Mouse (Mus musculus): ENCODE results near the gene Slc25a11. TPM values are rescaled to one million over a fixed set of nuclear protein-coding genes. Genes with fewer than 3 reads are reported as not detected.

Slc25a11 gene
- polyA plus RNA-seq (2016; fragmentation: Nextera tagmentation; extraction: Ambion mirVana), result 159 and 160 TPM in 2 replicates

DNA sequence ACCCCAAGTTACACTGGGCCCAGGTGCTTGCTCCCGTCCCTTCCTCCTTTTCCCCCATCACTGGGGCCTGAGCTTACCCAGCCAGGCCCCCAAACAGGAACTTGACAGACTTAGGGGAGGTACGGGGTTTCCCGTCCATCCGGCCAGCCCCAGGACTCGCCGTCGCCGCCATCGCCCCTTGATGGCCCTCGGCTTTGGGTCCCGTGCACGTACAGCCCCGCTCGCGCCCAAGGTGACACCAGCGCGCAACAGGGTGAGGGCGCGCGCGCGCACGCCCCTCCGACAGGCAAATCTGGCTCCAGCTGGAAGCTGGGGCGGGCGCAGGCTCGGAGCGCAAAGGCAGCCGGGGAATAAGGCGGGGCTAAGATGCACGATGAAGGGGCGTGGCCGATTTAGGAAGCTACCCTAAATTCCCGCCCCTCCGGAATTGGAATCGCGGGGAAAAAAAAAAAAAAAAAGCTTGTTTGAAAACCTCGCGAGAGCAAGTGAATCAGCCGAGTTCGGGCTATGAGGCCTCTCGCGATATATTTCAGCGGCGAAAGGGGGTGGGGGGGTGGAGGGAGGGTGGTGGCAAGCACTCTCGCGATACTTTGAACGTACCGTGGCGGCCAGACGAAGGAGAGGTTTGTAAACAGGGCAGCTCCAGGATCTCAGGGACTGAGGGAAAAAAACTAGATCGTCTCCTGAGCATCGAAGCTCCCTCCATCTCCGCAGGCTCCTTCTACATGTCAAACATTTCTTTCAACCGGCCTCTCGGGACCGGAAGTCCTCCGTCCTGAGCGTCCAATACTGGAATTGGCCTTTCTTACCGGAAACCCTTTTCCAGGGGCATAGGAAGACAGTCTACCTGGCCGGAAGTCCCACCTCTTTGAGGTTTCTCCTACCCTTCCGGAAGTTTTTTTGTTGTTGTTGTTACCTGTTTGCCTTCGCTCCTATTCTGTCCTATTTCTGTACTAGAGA is at the start of gene Slc25a11, which contains the start of gene Rnf167:
Slc25a11 (minus strand) TSS at position 789 of the 960 bp plus-strand sequence.
Rnf167 (plus strand) TSS at position 545 of the 960 bp plus-strand sequence.
- peak; percentile 79 for ATAC-seq (ENCODE audit: insufficient number of reproducible peaks, insufficient read depth, low FRiP score, low TSS enrichment)
- peak within 1 kb of the TSS; percentile 88 for H3K9ac ChIP-seq
- peak within 1 kb of the TSS; percentile 94 for H3K27ac ChIP-seq
- H3K4me2 ChIP-seq (replicated peaks), result peak within 1 kb of the TSS; percentile 98
- WGBS, result under 1% methylated on average over 63 of the region's 63 CpGs
- no peaks in the 10 kb centered on the region for H3K27me3 ChIP-seq
- no peaks in the 10 kb centered on the region for H3K9me3 ChIP-seq
- H3K36me3 ChIP-seq, result peaks cover 64% of the 10 kb centered on the region
- peaks cover 31% of the 10 kb centered on the region for H3K4me1 ChIP-seq
- H3K4me3 ChIP-seq, result peak within 1 kb of the TSS; percentile 81

DNA sequence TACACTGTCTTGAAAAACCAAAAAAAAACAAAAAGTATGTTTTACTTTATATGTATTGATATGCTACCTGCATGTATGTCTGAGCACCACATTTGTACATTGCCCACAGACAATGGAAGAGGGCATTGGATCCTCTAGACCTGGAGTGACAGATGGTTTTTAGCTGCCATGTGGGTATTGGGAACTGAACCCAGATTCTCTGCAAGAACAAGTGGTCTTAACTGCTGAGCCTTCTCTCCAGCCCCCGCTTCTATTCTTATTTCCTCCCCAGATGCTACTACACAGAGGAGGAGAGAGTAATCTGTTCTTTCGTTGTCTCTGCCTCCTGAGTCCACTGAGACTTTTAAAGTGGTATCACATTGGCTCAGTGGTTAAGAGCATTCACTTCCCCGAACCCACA is 46.2 kb upstream of the Slc25a11 start:
- Histone ChIP-seq H3K36me3 (no peaks in the 10 kb centered on the region), H3K9ac (no peak overlapping the region), H3K27ac (no peak overlapping the region), H3K4me3 (no peak overlapping the region), H3K4me1 (peaks cover 4% of the 10 kb centered on the region; the same call in 1 of the 2 replicates), H3K27me3 (no peaks in the 10 kb centered on the region), H3K4me2 (replicated peaks) (no peak overlapping the region), H3K9me3 (no peaks in the 10 kb centered on the region)
- 66% methylated on average over 3 of the region's 3 CpGs for WGBS
- no peak for ATAC-seq (ENCODE audit: insufficient number of reproducible peaks, insufficient read depth, low FRiP score, low TSS enrichment)

DNA sequence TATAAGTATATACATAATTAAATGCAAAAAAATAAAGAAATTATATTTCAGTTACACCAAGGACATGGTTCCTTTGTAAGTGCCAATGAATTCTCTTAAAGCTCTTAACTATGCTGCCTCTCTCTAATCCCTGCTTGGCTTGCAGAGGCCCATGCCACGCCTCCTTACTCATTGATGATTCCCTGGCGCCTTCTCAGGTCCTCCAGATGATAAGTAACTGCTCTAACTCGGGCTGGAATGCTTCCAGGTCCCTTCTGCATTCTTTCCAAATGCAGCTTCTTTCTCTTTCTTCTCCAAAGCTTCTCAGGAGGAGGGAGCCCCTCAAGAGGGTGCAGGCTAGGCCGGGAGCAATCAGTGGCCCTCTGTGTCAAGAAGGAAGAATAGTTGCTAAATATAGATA is 42.3 kb upstream of the Slc25a11 start:
- no peaks in the 10 kb centered on the region for H3K27me3 ChIP-seq
- 63% methylated on average over 4 of the region's 4 CpGs for WGBS
- H3K4me1 ChIP-seq, result peaks cover 17% of the 10 kb centered on the region
- H3K4me2 ChIP-seq (replicated peaks), result no peak overlapping the region
- no peaks in the 10 kb centered on the region for H3K9me3 ChIP-seq
- H3K36me3 ChIP-seq, result peaks cover 9% of the 10 kb centered on the region; the same call in 1 of the 2 replicates
- no peak overlapping the region for H3K9ac ChIP-seq
- H3K4me3 ChIP-seq, result no peak overlapping the region
- no peak for ATAC-seq (ENCODE audit: insufficient number of reproducible peaks, insufficient read depth, low FRiP score, low TSS enrichment)
- H3K27ac ChIP-seq, result no peak overlapping the region

DNA sequence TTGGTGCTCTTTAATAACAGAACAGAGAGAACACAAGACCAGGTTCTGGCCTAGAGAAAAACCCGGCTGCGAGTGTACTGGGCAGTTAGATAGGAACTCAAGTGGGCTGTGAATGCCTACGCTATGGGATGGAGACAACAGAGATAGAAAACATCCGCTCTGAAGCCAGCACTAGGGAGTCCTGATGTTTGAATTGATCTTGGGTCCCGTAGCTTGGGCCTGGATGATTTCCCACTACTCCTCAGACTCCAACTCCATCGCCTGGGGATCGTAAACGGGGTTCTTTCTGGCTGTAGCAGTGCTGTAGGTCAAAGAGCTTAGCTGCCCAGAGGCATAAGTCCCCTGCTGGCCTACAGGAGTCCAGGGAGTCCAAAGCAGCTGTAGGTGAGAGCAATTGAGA is 41.1 kb upstream of the Slc25a11 start:
- H3K9ac ChIP-seq, result peak overlapping the region; percentile 78
- no peaks in the 10 kb centered on the region for H3K9me3 ChIP-seq
- no peaks in the 10 kb centered on the region for H3K27me3 ChIP-seq
- peak overlapping the region; percentile 87 for H3K4me3 ChIP-seq
- peaks cover 17% of the 10 kb centered on the region for H3K4me1 ChIP-seq
- ATAC-seq (ENCODE audit: insufficient number of reproducible peaks, insufficient read depth, low FRiP score, low TSS enrichment), result no peak
- H3K36me3 ChIP-seq, result peaks cover 20% of the 10 kb centered on the region
- WGBS, result 15% methylated on average over 8 of the region's 8 CpGs
- H3K27ac ChIP-seq, result no peak overlapping the region
- peak overlapping the region; percentile 90 for H3K4me2 ChIP-seq (replicated peaks)

DNA sequence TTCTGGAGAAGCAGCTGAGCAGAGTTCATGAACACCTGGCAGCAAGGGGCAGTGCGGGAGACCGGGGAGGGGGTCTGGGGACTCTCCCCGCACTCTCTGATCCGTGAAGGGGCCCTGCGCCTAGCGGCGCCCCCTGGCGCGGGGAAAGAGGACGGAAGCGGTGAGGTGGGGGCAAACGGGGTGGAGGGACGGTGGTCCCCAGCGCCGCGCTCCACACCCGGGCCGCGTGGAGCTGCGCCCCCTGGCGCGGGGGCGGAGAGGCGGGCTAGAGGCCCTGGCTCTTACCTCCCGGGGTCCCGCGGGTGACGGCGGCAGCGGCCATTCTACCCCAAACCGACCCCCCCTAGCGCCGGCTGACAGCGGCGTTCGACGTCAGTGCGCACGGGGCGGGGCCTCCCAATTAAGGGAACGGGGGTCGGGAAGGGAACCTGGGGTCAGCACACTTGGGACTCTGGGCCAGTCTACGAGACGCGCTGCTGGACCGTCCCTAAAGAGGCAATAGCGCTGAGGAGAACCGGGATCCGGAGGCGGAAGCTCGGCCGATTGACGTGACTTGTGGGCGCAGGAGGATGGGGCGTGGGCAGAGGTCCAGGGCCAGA is 40.4 kb upstream of the Slc25a11 start, which contains the start of gene Camta2:
Camta2 (minus strand) TSS at position 505 of the 599 bp plus-strand sequence.
- peak within 1 kb of the TSS; percentile 78 for H3K9ac ChIP-seq
- H3K4me2 ChIP-seq (replicated peaks), result peak within 1 kb of the TSS; percentile 90
- H3K27ac ChIP-seq, result peak within 1 kb of the TSS; percentile 82
- H3K4me1 ChIP-seq, result peaks cover 17% of the 10 kb centered on the region
- peak within 1 kb of the TSS; percentile 87 for H3K4me3 ChIP-seq
- peak; percentile 82 for ATAC-seq (ENCODE audit: insufficient number of reproducible peaks, insufficient read depth, low FRiP score, low TSS enrichment)
- peaks cover 25% of the 10 kb centered on the region for H3K36me3 ChIP-seq
- H3K9me3 ChIP-seq, result no peaks in the 10 kb centered on the region
- H3K27me3 ChIP-seq, result no peaks in the 10 kb centered on the region
- WGBS, result 0% methylated on average over 52 of the region's 55 CpGs

DNA sequence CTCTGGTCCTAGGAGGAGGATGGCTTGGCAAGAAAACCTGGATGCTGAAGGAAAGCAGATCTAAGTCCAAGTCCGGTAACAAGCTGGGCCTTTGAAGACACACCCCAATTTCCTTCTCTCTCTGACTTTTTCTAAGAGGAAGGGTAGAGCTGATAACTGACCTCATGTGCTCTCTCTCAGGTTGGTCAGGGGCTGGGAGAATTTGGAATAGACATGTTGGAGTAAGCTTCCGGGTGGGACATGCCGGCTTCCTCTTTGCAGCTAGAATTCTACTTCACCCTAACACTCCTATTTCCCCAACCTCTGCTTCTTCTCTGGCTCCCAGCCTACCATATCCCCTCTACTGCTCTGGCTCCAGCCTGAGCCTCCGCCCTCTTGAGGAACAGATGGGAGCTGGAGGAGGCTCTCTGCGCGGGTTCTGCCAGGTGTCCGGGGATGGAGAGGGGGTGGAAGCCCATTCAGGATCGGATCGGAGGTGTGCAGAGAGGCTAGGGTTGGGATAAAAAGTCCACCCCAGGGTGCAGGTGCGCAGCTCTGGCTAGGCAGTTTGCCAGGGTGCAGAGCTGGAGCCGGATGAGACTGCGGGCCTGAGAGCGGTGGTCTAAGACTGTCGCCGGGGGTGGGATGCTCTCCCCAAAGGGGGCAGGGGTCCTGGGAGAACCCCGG is 39.8 kb upstream of the Slc25a11 start:
- Histone ChIP-seq H3K27me3 (no peaks in the 10 kb centered on the region), H3K4me2 (replicated peaks) (peak overlapping the region; percentile 90), H3K4me1 (peaks cover 20% of the 10 kb centered on the region), H3K4me3 (peak overlapping the region; percentile 87), H3K9ac (peak overlapping the region; percentile 78), H3K9me3 (no peaks in the 10 kb centered on the region), H3K36me3 (peaks cover 29% of the 10 kb centered on the region), H3K27ac (peak overlapping the region; percentile 82)
- peak; percentile 74 for ATAC-seq (ENCODE audit: insufficient number of reproducible peaks, insufficient read depth, low FRiP score, low TSS enrichment)
- WGBS, result 4% methylated on average over 16 of the region's 16 CpGs

DNA sequence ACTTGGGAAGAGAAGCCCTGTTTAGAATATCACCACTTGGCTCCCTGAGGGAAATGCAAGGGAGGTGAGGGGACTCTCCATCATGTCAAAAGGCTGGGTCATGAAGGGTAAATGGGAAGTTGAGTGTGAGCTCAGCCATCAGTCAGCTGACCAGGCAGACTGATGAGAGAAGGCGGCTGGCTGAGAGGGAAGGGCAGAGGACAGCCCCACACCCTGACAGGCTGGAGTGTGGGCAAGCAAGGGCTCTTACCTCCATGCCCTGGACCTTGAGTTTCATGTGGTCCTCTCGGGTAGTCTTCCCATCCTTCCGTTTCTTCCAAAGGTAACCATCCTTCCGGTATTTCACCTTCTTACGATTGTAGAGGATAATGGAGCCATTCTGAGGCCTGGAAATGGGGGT is 36.4 kb upstream of the Slc25a11 start:
- no peaks in the 10 kb centered on the region for H3K9me3 ChIP-seq
- no peaks in the 10 kb centered on the region for H3K27me3 ChIP-seq
- no peak overlapping the region for H3K4me3 ChIP-seq
- 91% methylated on average over 5 of the region's 5 CpGs for WGBS
- H3K36me3 ChIP-seq, result peaks cover 44% of the 10 kb centered on the region
- H3K9ac ChIP-seq, result no peak overlapping the region
- no peak overlapping the region for H3K4me2 ChIP-seq (replicated peaks)
- peaks cover 19% of the 10 kb centered on the region for H3K4me1 ChIP-seq
- no peak overlapping the region for H3K27ac ChIP-seq
- ATAC-seq (ENCODE audit: insufficient number of reproducible peaks, insufficient read depth, low FRiP score, low TSS enrichment), result no peak

DNA sequence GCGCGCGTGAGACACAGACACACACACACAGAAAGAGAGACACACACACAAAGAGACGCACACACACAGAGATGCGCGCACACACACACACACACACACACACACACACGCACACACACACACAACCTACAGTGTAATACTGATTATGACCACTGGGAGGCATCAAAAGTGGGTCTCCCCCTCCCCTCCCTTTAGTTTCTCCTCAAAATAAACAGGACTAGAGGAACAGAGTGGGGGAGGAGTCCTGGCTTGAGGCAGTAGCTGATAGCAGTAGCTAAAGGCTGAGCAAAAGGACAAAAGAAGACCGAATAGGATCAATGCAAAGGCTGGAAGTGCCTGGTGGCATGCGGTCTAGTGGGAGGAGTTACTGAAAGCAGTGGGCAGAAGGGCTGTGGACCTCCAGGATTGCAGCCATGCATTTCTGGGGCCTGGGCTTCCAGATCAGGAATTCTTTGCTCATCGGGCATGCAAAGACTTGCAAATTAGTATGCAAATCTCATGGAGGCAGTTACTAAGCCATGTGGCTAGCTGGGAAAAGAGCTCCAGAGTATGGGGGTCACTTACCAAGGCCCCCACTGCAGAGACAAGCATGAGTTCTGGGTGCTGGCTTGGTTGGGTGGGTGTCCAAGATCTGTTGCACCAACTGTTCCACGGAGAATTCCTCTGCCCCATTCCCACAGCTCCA is 34.8 kb upstream of the Slc25a11 start:
- ATAC-seq (ENCODE audit: insufficient number of reproducible peaks, insufficient read depth, low FRiP score, low TSS enrichment), result no peak
- Histone ChIP-seq H3K4me1 (peaks cover 13% of the 10 kb centered on the region), H3K36me3 (peaks cover 44% of the 10 kb centered on the region), H3K4me3 (no peak overlapping the region), H3K4me2 (replicated peaks) (no peak overlapping the region), H3K27ac (no peak overlapping the region), H3K27me3 (no peaks in the 10 kb centered on the region), H3K9me3 (no peaks in the 10 kb centered on the region), H3K9ac (no peak overlapping the region)
- 16% methylated on average over 11 of the region's 11 CpGs for WGBS

DNA sequence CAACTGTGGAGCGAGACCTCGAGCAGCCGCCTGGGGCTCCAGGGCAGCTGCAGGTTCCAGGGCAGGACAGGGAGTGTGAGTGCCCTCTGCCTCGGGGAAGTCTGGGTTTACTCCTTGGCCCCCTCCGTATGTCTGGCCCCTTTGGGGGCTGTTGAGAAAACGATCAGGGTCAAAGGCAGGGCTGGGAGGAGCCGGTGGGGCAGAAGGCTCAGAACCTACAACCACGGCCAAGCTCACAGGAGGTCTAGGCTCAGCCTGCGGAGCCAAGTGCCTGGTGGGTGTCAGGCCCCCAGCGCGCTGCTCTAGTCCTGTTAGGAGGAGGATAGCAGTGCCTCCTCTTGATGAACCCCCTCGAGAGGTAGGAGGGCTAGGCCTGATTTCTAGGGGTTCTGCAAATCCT is 33.9 kb upstream of the Slc25a11 start:
- H3K36me3 ChIP-seq, result peaks cover 47% of the 10 kb centered on the region
- no peak overlapping the region for H3K4me3 ChIP-seq
- no peaks in the 10 kb centered on the region for H3K27me3 ChIP-seq
- H3K4me1 ChIP-seq, result peaks cover 5% of the 10 kb centered on the region
- ATAC-seq (ENCODE audit: insufficient number of reproducible peaks, insufficient read depth, low FRiP score, low TSS enrichment), result no peak
- H3K4me2 ChIP-seq (replicated peaks), result no peak overlapping the region
- H3K27ac ChIP-seq, result no peak overlapping the region
- peak overlapping the region; percentile 27; the same call in 1 of the 2 replicates for H3K9ac ChIP-seq
- WGBS, result 61% methylated on average over 12 of the region's 12 CpGs
- H3K9me3 ChIP-seq, result no peaks in the 10 kb centered on the region

DNA sequence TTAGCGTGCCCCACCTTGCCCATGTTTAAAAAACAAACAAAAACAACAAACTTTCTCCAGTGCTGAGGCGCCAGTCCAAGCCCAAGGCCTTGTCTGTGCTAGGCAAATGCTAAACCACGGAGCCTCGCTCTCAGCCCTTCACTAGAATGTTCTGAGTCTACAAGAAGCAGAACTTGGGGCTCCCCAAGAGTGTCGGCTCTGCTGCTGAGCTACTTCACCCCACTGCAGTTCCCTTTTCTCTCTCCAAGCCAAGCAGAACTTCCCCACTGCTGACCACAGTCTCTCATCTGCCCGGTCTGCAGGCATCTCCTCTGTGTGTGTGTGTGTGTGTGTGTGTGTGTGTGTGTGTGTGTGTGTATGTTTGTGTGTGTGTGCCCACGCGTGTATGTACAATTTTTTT is 32.6 kb upstream of the Slc25a11 start:
- H3K27me3 ChIP-seq, result no peaks in the 10 kb centered on the region
- H3K4me3 ChIP-seq, result no peak overlapping the region
- peaks cover 53% of the 10 kb centered on the region for H3K36me3 ChIP-seq
- peaks cover 5% of the 10 kb centered on the region for H3K4me1 ChIP-seq
- WGBS, result 89% methylated on average over 8 of the region's 8 CpGs
- ATAC-seq (ENCODE audit: insufficient number of reproducible peaks, insufficient read depth, low FRiP score, low TSS enrichment), result no peak
- no peak overlapping the region for H3K27ac ChIP-seq
- H3K9ac ChIP-seq, result no peak overlapping the region
- H3K9me3 ChIP-seq, result no peaks in the 10 kb centered on the region
- no peak overlapping the region for H3K4me2 ChIP-seq (replicated peaks)

DNA sequence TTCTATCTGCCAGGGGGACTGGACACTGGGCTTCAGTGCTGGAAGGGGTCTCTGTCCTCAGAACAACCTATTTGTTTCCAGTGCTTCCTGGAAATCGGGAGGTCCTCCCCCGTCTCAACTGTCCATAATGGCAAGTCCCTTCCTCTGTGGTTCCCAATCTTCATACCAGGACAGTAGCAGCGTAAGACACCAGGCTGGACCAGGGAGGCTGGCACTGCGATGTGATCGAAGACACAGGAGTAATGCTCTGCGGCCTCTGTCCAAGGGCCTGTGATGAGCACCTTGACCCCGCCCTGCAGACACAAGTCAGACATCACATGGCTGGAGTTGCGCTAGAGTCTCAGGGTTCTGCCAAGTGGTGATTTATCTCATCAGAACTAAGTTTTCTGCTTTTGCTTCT is 32.1 kb upstream of the Slc25a11 start:
- Histone ChIP-seq H3K27ac (no peak overlapping the region), H3K27me3 (no peaks in the 10 kb centered on the region), H3K4me2 (replicated peaks) (no peak overlapping the region), H3K4me3 (no peak overlapping the region), H3K9me3 (no peaks in the 10 kb centered on the region), H3K36me3 (peaks cover 49% of the 10 kb centered on the region), H3K9ac (no peak overlapping the region), H3K4me1 (peaks cover 5% of the 10 kb centered on the region)
- 95% methylated on average over 8 of the region's 8 CpGs for WGBS
- ATAC-seq (ENCODE audit: insufficient number of reproducible peaks, insufficient read depth, low FRiP score, low TSS enrichment), result no peak

Data from embryonic facial prominence, embryonic 12.5 days (tissue).